Mouse (Mus musculus): ENCODE data around the gene Tepsin. TPM values are rescaled to one million over a fixed set of nuclear protein-coding genes. Genes with fewer than 3 reads are reported as not detected.

Gene Tepsin
- polyA plus RNA-seq, 1 experiment = 12.2 TPM

- Histone ChIP-seq H3K4me1 (ENCODE audit: control insufficient read depth, insufficient read depth, low read length) (no peaks in the 10 kb centered on the region), H3K9ac (ENCODE audit: low read depth, poor library complexity, severe bottlenecking) (no peak overlapping the region), H3K9me3 (replicated peaks; ENCODE audit: control insufficient read depth, insufficient read depth, low read length, poor library complexity, severe bottlenecking) (no peaks in the 10 kb centered on the region), H3K27ac (ENCODE audit: insufficient read depth, low read length) (no peak overlapping the region), H3K36me3 (ENCODE audit: control insufficient read depth, insufficient read depth, low read length, poor library complexity, severe bottlenecking) (peaks cover 5% of the 10 kb centered on the region; the same call in 1 of the 2 replicates), H3K4me3 (ENCODE audit: low read depth, low read length) (no peak overlapping the region), H3K27me3 (ENCODE audit: control insufficient read depth, insufficient read depth, low read length, poor library complexity, severe bottlenecking) (no peaks in the 10 kb centered on the region)
- TF ChIP-seq EP300 (IDR thresholded peaks at IDR 0.05; ENCODE audit: insufficient read depth, low read depth, low read length) (no peak), CTCF (IDR thresholded peaks at IDR 0.05; ENCODE audit: low read depth, low read length) (no peak), POLR2A (IDR thresholded peaks at IDR 0.05; ENCODE audit: insufficient read depth, low read length) (no peak)
Observed at GRCm38 (mm10) chr11:120126845-120127244, 28.3 kb upstream of the Tepsin start.

- no peak overlapping the region for H3K9ac ChIP-seq (ENCODE audit: low read depth, poor library complexity, severe bottlenecking)
- H3K9me3 ChIP-seq (replicated peaks; ENCODE audit: control insufficient read depth, insufficient read depth, low read length, poor library complexity, severe bottlenecking) = no peaks in the 10 kb centered on the region
- H3K36me3 ChIP-seq (ENCODE audit: control insufficient read depth, insufficient read depth, low read length, poor library complexity, severe bottlenecking) = no peaks in the 10 kb centered on the region
- H3K27ac ChIP-seq (ENCODE audit: insufficient read depth, low read length) = no peak overlapping the region
- H3K4me1 ChIP-seq (ENCODE audit: control insufficient read depth, insufficient read depth, low read length) = no peaks in the 10 kb centered on the region
- no peak overlapping the region for H3K4me3 ChIP-seq (ENCODE audit: low read depth, low read length)
- no peaks in the 10 kb centered on the region for H3K27me3 ChIP-seq (ENCODE audit: control insufficient read depth, insufficient read depth, low read length, poor library complexity, severe bottlenecking)
- TF ChIP-seq CTCF (IDR thresholded peaks at IDR 0.05; ENCODE audit: low read depth, low read length) = no peak
- no peak for TF ChIP-seq EP300 (IDR thresholded peaks at IDR 0.05; ENCODE audit: insufficient read depth, low read depth, low read length)
- TF ChIP-seq POLR2A (IDR thresholded peaks at IDR 0.05; ENCODE audit: insufficient read depth, low read length) = no peak
Observed at GRCm38 (mm10) chr11:120122126-120122525, 23.6 kb upstream of the Tepsin start.

DNA sequence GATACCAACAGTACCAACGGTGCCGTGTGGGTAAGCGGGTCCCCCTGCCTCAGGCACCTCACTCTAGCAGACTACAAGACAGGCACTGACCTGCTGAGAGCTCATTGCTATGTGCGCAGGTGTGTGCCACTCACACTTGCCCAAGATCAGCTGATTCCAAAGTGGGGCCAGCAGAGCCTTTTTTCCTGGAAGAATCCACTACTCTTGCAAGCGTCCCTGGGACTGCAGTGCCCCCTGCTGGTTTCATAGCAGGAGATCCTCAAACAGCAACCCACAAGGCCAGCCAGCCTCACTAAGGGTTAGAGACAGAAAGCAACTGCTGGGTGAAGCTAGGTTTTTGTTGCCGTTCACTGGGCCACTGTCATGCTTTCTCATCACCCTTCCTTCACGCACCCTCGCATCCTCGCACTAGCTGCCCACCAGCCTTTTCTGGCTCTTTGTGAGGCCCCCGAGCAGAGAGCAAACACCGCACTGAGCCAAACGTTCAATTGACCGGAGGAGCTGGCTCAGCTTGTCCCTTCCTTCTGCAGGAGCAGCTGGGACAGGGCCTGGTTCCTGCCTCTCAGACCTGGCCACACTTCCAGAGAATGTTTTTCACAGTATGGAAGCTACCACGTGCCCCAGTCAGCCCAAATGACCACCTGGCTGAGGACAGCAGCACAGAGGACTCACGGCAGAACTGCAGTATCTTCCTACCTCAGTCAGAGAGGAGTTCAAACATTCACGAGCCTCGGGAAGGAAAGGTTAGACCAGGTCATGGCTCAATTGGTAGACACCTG is 22.3 kb upstream of the Tepsin start:
- H3K4me1 ChIP-seq (ENCODE audit: control insufficient read depth, insufficient read depth, low read length) = no peaks in the 10 kb centered on the region
- no peak overlapping the region for H3K27ac ChIP-seq (ENCODE audit: insufficient read depth, low read length)
- H3K9ac ChIP-seq (ENCODE audit: low read depth, poor library complexity, severe bottlenecking) = no peak overlapping the region
- peak; percentile 85 for TF ChIP-seq CTCF (IDR thresholded peaks at IDR 0.05; ENCODE audit: low read depth, low read length)
- TF ChIP-seq EP300 (IDR thresholded peaks at IDR 0.05; ENCODE audit: insufficient read depth, low read depth, low read length) = no peak
- TF ChIP-seq POLR2A (IDR thresholded peaks at IDR 0.05; ENCODE audit: insufficient read depth, low read length) = no peak
- H3K4me3 ChIP-seq (ENCODE audit: low read depth, low read length) = no peak overlapping the region
- H3K36me3 ChIP-seq (ENCODE audit: control insufficient read depth, insufficient read depth, low read length, poor library complexity, severe bottlenecking) = 0 out of 2 replicates have a peak, but pooled peaks cover 3% of the 10 kb centered on the region
- no peaks in the 10 kb centered on the region for H3K9me3 ChIP-seq (replicated peaks; ENCODE audit: control insufficient read depth, insufficient read depth, low read length, poor library complexity, severe bottlenecking)
- no peaks in the 10 kb centered on the region for H3K27me3 ChIP-seq (ENCODE audit: control insufficient read depth, insufficient read depth, low read length, poor library complexity, severe bottlenecking)

DNA sequence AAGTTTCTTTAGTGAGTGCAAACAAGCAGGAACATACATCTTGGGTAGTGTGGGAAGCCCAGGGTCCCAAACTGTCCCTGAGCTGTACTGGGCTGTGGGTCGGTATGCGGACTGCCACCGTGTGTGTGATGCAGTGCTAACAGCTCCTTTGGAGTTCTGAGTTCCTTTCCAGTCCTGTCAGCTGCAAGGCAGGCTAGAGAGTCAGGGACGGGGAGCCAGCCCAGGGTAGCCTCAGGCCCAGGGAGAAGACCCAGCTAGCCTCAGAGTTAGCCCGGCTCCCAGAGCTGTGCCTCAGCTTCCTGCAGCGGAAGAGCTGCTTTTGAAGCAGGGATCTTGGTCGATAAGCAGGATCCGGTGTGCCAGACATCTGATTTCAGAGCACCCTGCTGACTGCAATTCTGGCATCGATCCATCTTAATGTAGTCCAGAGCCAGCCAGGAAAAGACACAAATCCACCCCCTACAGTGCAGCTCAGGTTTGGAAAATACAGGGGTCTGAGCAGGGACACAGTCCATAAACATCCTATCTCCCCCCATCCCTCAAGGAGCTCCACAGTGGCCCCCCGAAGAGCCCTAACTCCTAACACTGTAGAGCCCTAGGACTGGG is 21.5 kb upstream of the Tepsin start:
- 0 out of 2 replicates have a peak, but pooled peaks cover 3% of the 10 kb centered on the region for H3K36me3 ChIP-seq (ENCODE audit: control insufficient read depth, insufficient read depth, low read length, poor library complexity, severe bottlenecking)
- H3K9ac ChIP-seq (ENCODE audit: low read depth, poor library complexity, severe bottlenecking) = no peak overlapping the region
- TF ChIP-seq POLR2A (IDR thresholded peaks at IDR 0.05; ENCODE audit: insufficient read depth, low read length) (no peak), CTCF (IDR thresholded peaks at IDR 0.05; ENCODE audit: low read depth, low read length) (no peak), EP300 (IDR thresholded peaks at IDR 0.05; ENCODE audit: insufficient read depth, low read depth, low read length) (no peak)
- no peak overlapping the region for H3K27ac ChIP-seq (ENCODE audit: insufficient read depth, low read length)
- no peaks in the 10 kb centered on the region for H3K9me3 ChIP-seq (replicated peaks; ENCODE audit: control insufficient read depth, insufficient read depth, low read length, poor library complexity, severe bottlenecking)
- no peaks in the 10 kb centered on the region for H3K27me3 ChIP-seq (ENCODE audit: control insufficient read depth, insufficient read depth, low read length, poor library complexity, severe bottlenecking)
- no peaks in the 10 kb centered on the region for H3K4me1 ChIP-seq (ENCODE audit: control insufficient read depth, insufficient read depth, low read length)
- no peak overlapping the region for H3K4me3 ChIP-seq (ENCODE audit: low read depth, low read length)

GRCm38 (mm10) chr11:120119108-120119507 is 20.6 kb upstream of the Tepsin start:
- Histone ChIP-seq H3K27ac (ENCODE audit: insufficient read depth, low read length) (no peak overlapping the region), H3K36me3 (ENCODE audit: control insufficient read depth, insufficient read depth, low read length, poor library complexity, severe bottlenecking) (0 out of 2 replicates have a peak, but pooled peaks cover 3% of the 10 kb centered on the region), H3K9ac (ENCODE audit: low read depth, poor library complexity, severe bottlenecking) (no peak overlapping the region), H3K4me3 (ENCODE audit: low read depth, low read length) (no peak overlapping the region), H3K4me1 (ENCODE audit: control insufficient read depth, insufficient read depth, low read length) (no peaks in the 10 kb centered on the region), H3K27me3 (ENCODE audit: control insufficient read depth, insufficient read depth, low read length, poor library complexity, severe bottlenecking) (no peaks in the 10 kb centered on the region), H3K9me3 (replicated peaks; ENCODE audit: control insufficient read depth, insufficient read depth, low read length, poor library complexity, severe bottlenecking) (no peaks in the 10 kb centered on the region)
- no peak for TF ChIP-seq POLR2A (IDR thresholded peaks at IDR 0.05; ENCODE audit: insufficient read depth, low read length)
- no peak for TF ChIP-seq CTCF (IDR thresholded peaks at IDR 0.05; ENCODE audit: low read depth, low read length)
- no peak for TF ChIP-seq EP300 (IDR thresholded peaks at IDR 0.05; ENCODE audit: insufficient read depth, low read depth, low read length)

GRCm38 (mm10) chr11:120117626-120118025 is 19.1 kb upstream of the Tepsin start:
- H3K36me3 ChIP-seq (ENCODE audit: control insufficient read depth, insufficient read depth, low read length, poor library complexity, severe bottlenecking) = 0 out of 2 replicates have a peak, but pooled peaks cover 3% of the 10 kb centered on the region
- no peaks in the 10 kb centered on the region for H3K4me1 ChIP-seq (ENCODE audit: control insufficient read depth, insufficient read depth, low read length)
- TF ChIP-seq CTCF (IDR thresholded peaks at IDR 0.05; ENCODE audit: low read depth, low read length) = no peak
- no peak for TF ChIP-seq EP300 (IDR thresholded peaks at IDR 0.05; ENCODE audit: insufficient read depth, low read depth, low read length)
- TF ChIP-seq POLR2A (IDR thresholded peaks at IDR 0.05; ENCODE audit: insufficient read depth, low read length) = no peak
- H3K4me3 ChIP-seq (ENCODE audit: low read depth, low read length) = no peak overlapping the region
- H3K27ac ChIP-seq (ENCODE audit: insufficient read depth, low read length) = no peak overlapping the region
- no peaks in the 10 kb centered on the region for H3K27me3 ChIP-seq (ENCODE audit: control insufficient read depth, insufficient read depth, low read length, poor library complexity, severe bottlenecking)
- no peak overlapping the region for H3K9ac ChIP-seq (ENCODE audit: low read depth, poor library complexity, severe bottlenecking)
- no peaks in the 10 kb centered on the region for H3K9me3 ChIP-seq (replicated peaks; ENCODE audit: control insufficient read depth, insufficient read depth, low read length, poor library complexity, severe bottlenecking)
